In the genomic region with DNA sequence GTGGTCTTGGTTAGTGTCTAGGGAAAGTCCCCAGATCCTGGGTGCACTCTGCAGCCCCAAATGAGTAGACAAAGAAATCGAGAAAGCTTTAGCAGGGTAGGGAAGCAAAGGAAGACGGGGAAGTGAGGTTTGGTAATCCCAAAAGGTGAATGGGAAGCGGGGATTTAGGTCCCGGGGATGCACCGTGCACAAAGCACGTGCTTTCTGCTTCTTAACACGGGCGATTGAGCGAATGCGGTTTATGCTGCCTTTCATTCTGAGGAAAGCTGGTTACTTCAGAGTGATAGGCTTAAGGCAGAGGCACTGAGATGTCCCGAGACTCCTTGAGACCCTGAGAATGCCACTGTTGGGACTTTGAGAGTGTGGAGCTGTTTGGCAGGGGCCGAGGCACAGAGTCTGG, we compare ENCODE assay signal across 18 mouse cellular contexts.
"Had no signal": no experiment of that assay in that cellular context is flagged by ENCODE, and none has a peak within 500 bp of the region (broad histone marks: within the 10 kb centered on the region; RNA-seq: fewer than 3 reads in every experiment).

No protein-coding gene starts in this region.

- H3K9me3 ChIP-seq: kidney, embryonic 15.5 days; neural tube, embryonic 12.5 days; neural tube, embryonic 15.5 days had no signal

- H3K36me3 ChIP-seq: liver, embryonic 13.5 days; neural tube, embryonic 12.5 days; neural tube, embryonic 15.5 days had no signal

- DNase-seq: kidney, adult 8-10 months; kidney, postnatal 14 days; kidney, postnatal 4 days; left cerebral cortex, postnatal 4 days; liver, embryonic 13.5 days; lung, adult 2 months; lung, postnatal 14 days; lung, postnatal 4 days; right cerebral cortex, adult 18-20 months; right cerebral cortex, postnatal 14 days; right cerebral cortex, postnatal 4 days; thymus, adult 2 months; thymus, postnatal 14 days; thymus, postnatal 4 days had no signal

- H3K9ac ChIP-seq: kidney, embryonic 15.5 days; liver, embryonic 13.5 days; neural tube, embryonic 12.5 days; neural tube, embryonic 15.5 days had no signal

- H3K27me3 ChIP-seq: kidney, embryonic 15.5 days; liver, embryonic 13.5 days; neural tube, embryonic 12.5 days; neural tube, embryonic 15.5 days had no signal

- H3K27ac ChIP-seq: kidney, embryonic 15.5 days; liver, embryonic 13.5 days; neural tube, embryonic 12.5 days; neural tube, embryonic 15.5 days; stomach, postnatal 0 days had no signal

- H3K4me2 ChIP-seq: kidney, embryonic 15.5 days; liver, embryonic 13.5 days; neural tube, embryonic 12.5 days; neural tube, embryonic 15.5 days had no signal

- H3K4me3 ChIP-seq: kidney, embryonic 15.5 days; liver, embryonic 13.5 days; neural tube, embryonic 12.5 days; neural tube, embryonic 15.5 days had no signal
